Mouse (Mus musculus): ENCODE results near the gene Cd63. TPM values are rescaled to one million over a fixed set of nuclear protein-coding genes. Genes with fewer than 3 reads are reported as not detected.

Cd63 gene
- polyA plus RNA-seq, 1 experiment from 2014 or later: 674 TPM

- H3K36me3 ChIP-seq: no peaks in the 10 kb centered on the region
- no peak for ATAC-seq (ENCODE audit: insufficient number of reproducible peaks, insufficient read depth, low FRiP score, low TSS enrichment, low read depth)
- no peak overlapping the region for H3K27ac ChIP-seq
- no peak overlapping the region for H3K9ac ChIP-seq
- H3K9me3 ChIP-seq: no peaks in the 10 kb centered on the region
- H3K4me3 ChIP-seq: no peak overlapping the region
- WGBS: 80% methylated on average over 2 of the region's 2 CpGs
- no peak overlapping the region for H3K4me2 ChIP-seq
- peaks cover 88% of the 10 kb centered on the region for H3K27me3 ChIP-seq
- peaks cover 7% of the 10 kb centered on the region; the same call in 1 of the 2 replicates for H3K4me1 ChIP-seq
These were observed 30.7 kb downstream of the Cd63 start for GRCm38 (mm10) chr10:128931441-128931840.

DNA sequence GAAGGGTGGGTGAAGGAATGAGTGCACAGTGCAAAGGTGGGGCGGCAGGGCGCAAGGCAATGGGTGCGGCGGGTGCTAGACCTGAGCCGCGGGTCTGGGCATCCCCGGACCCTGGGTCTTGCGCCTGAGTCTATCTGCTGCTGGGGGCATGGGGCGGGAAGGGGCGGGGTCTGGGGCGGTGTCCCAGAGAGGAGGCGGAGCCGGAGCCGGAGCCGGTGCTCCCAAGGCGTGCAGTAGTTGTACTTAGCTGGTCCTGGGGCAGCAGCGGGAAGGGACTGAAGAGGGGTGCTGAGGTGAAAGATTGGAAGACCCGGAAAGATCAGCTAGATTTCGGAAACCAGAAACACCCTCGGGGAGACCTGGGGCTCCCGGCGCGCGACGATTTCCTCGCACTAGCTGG lies 32.8 kb downstream of the Cd63 start, which contains the start of gene Itga7:
TSS of gene Itga7 (plus strand) at position 245 of the 400 bp plus-strand sequence.
- Histone ChIP-seq H3K4me2 (peak within 1 kb of the TSS; percentile 81), H3K4me1 (peaks cover 7% of the 10 kb centered on the region; the same call in 1 of the 2 replicates), H3K27ac (no peak within 1 kb of the TSS)

GRCm38 (mm10) chr10:128933976-128934721 lies 33.4 kb downstream of the Cd63 start:
- peaks cover 7% of the 10 kb centered on the region; the same call in 1 of the 2 replicates for H3K4me1 ChIP-seq
- H3K27ac ChIP-seq: no peak overlapping the region
- peaks cover 80% of the 10 kb centered on the region for H3K27me3 ChIP-seq
- H3K9ac ChIP-seq: peak overlapping the region; percentile 58
- WGBS: 2% methylated on average over 21 of the region's 21 CpGs
- ATAC-seq (ENCODE audit: insufficient number of reproducible peaks, insufficient read depth, low FRiP score, low TSS enrichment, low read depth): no peak
- no peaks in the 10 kb centered on the region for H3K36me3 ChIP-seq
- peak overlapping the region; percentile 48 for H3K4me3 ChIP-seq
- H3K9me3 ChIP-seq: no peaks in the 10 kb centered on the region
- peak overlapping the region; percentile 81 for H3K4me2 ChIP-seq

More for the DNA sequence above, 32.8 kb downstream of the Cd63 start, which contains the start of gene Itga7:
- no peaks in the 10 kb centered on the region for H3K9me3 ChIP-seq
- 1% methylated on average over 26 of the region's 26 CpGs for WGBS
- peak; percentile 44 for ATAC-seq (ENCODE audit: insufficient number of reproducible peaks, insufficient read depth, low FRiP score, low TSS enrichment, low read depth)
- H3K4me3 ChIP-seq: peak within 1 kb of the TSS; percentile 48
- peak within 1 kb of the TSS; percentile 58 for H3K9ac ChIP-seq
- no peaks in the 10 kb centered on the region for H3K36me3 ChIP-seq
- H3K27me3 ChIP-seq: peaks cover 86% of the 10 kb centered on the region

- H3K4me3 ChIP-seq: no peak overlapping the region
- no peak for ATAC-seq (ENCODE audit: insufficient number of reproducible peaks, insufficient read depth, low FRiP score, low TSS enrichment, low read depth)
- H3K9ac ChIP-seq: no peak overlapping the region
- H3K36me3 ChIP-seq: no peaks in the 10 kb centered on the region
- H3K4me1 ChIP-seq: peaks cover 7% of the 10 kb centered on the region; the same call in 1 of the 2 replicates
- peaks cover 72% of the 10 kb centered on the region for H3K27me3 ChIP-seq
- H3K27ac ChIP-seq: no peak overlapping the region
- H3K9me3 ChIP-seq: no peaks in the 10 kb centered on the region
- WGBS: 54% methylated on average over 7 of the region's 7 CpGs
- no peak overlapping the region for H3K4me2 ChIP-seq
These were observed 34.4 kb downstream of the Cd63 start for GRCm38 (mm10) chr10:128934997-128935787.

GRCm38 (mm10) chr10:128935826-128936440 lies 35.1 kb downstream of the Cd63 start:
- Histone ChIP-seq H3K4me2 (no peak overlapping the region), H3K27ac (no peak overlapping the region), H3K36me3 (no peaks in the 10 kb centered on the region), H3K9ac (no peak overlapping the region), H3K4me3 (no peak overlapping the region), H3K4me1 (peaks cover 7% of the 10 kb centered on the region; the same call in 1 of the 2 replicates), H3K27me3 (peaks cover 67% of the 10 kb centered on the region), H3K9me3 (no peaks in the 10 kb centered on the region)
- WGBS: 72% methylated on average over 8 of the region's 8 CpGs
- ATAC-seq (ENCODE audit: insufficient number of reproducible peaks, insufficient read depth, low FRiP score, low TSS enrichment, low read depth): no peak

DNA sequence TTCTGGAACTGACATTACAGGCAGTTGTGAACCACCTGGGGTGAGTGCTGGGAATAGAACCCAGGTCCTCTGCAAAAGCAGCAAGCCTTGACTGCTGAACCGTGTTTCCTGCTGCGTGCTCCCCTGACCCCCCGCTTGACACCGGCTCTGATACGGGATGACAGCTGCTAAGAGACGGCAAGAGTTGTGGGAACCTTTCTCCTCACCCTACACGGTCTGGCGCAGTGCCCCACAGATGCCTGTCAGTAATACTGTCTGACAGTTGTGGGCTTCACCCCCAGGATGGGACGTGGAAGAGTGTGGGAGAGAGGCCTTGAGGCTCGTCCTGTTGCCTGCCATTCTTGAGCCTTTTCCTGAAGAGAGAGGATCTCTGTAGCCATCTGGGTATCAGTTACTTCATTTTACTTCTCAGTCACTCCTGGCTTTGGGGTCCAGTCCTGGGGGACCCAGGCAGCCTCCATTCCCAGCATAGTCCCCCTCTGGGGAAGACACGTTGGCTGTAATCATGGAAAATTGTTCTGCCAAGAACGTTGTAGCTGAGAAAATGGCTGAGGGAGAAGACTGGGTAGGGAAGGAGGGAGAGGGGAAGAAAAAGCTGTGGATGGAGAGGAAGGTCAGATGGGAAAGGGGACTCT lies 37.1 kb downstream of the Cd63 start:
- Histone ChIP-seq H3K9ac (no peak overlapping the region), H3K4me3 (no peak overlapping the region), H3K9me3 (no peaks in the 10 kb centered on the region), H3K4me2 (no peak overlapping the region), H3K36me3 (no peaks in the 10 kb centered on the region), H3K4me1 (peaks cover 7% of the 10 kb centered on the region; the same call in 1 of the 2 replicates), H3K27me3 (peaks cover 47% of the 10 kb centered on the region), H3K27ac (no peak overlapping the region)
- 59% methylated on average over 12 of the region's 12 CpGs for WGBS
- ATAC-seq (ENCODE audit: insufficient number of reproducible peaks, insufficient read depth, low FRiP score, low TSS enrichment, low read depth): no peak

- Histone ChIP-seq H3K4me2 (no peak overlapping the region), H3K9ac (no peak overlapping the region), H3K4me1 (peaks cover 7% of the 10 kb centered on the region; the same call in 1 of the 2 replicates), H3K9me3 (no peaks in the 10 kb centered on the region), H3K36me3 (no peaks in the 10 kb centered on the region), H3K27ac (no peak overlapping the region), H3K27me3 (peaks cover 42% of the 10 kb centered on the region), H3K4me3 (no peak overlapping the region)
- 84% methylated on average over 9 of the region's 9 CpGs for WGBS
- no peak for ATAC-seq (ENCODE audit: insufficient number of reproducible peaks, insufficient read depth, low FRiP score, low TSS enrichment, low read depth)
These were observed 37.7 kb downstream of the Cd63 start for GRCm38 (mm10) chr10:128938457-128938856.

DNA sequence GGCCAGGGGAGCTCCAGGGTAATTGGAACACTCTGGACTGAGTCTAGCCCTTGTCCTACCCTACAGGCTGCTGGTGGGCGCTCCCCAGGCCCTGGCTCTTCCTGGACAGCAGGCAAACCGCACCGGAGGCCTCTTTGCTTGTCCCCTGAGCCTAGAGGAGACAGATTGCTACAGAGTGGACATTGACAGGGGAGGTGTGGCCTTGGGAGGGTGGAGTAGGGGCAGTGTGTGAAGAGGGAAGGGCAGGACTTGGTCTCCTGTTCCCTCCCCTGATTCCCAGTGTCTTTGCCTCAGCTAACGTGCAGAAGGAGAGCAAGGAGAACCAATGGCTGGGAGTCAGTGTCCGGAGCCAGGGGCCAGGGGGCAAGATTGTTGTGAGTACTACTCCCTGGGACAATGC lies 38.2 kb downstream of the Cd63 start:
- ATAC-seq (ENCODE audit: insufficient number of reproducible peaks, insufficient read depth, low FRiP score, low TSS enrichment, low read depth): no peak
- WGBS: 49% methylated on average over 5 of the region's 5 CpGs
- no peak overlapping the region for H3K4me3 ChIP-seq

GRCm38 (mm10) chr10:128940475-128941061 lies 39.8 kb downstream of the Cd63 start:
- no peak overlapping the region for H3K27ac ChIP-seq
- ATAC-seq (ENCODE audit: insufficient number of reproducible peaks, insufficient read depth, low FRiP score, low TSS enrichment, low read depth): no peak
- 79% methylated on average over 10 of the region's 10 CpGs for WGBS
- H3K4me2 ChIP-seq: no peak overlapping the region
- H3K4me1 ChIP-seq: no peaks in the 10 kb centered on the region
- H3K27me3 ChIP-seq: peaks cover 20% of the 10 kb centered on the region
- H3K9ac ChIP-seq: no peak overlapping the region
- H3K36me3 ChIP-seq: no peaks in the 10 kb centered on the region
- H3K4me3 ChIP-seq: no peak overlapping the region
- H3K9me3 ChIP-seq: no peaks in the 10 kb centered on the region

More for the DNA sequence above, 38.2 kb downstream of the Cd63 start:
- Histone ChIP-seq H3K36me3 (no peaks in the 10 kb centered on the region), H3K27me3 (peaks cover 36% of the 10 kb centered on the region), H3K4me2 (no peak overlapping the region), H3K9me3 (no peaks in the 10 kb centered on the region), H3K27ac (no peak overlapping the region), H3K9ac (no peak overlapping the region), H3K4me1 (peaks cover 5% of the 10 kb centered on the region; the same call in 1 of the 2 replicates)

GRCm38 (mm10) chr10:128945675-128946074 lies 44.9 kb downstream of the Cd63 start:
- no peaks in the 10 kb centered on the region for H3K27me3 ChIP-seq
- no peaks in the 10 kb centered on the region for H3K4me1 ChIP-seq
- no peak overlapping the region for H3K27ac ChIP-seq
- no peak for ATAC-seq (ENCODE audit: insufficient number of reproducible peaks, insufficient read depth, low FRiP score, low TSS enrichment, low read depth)
- 18% methylated on average over 3 of the region's 3 CpGs for WGBS
- H3K4me2 ChIP-seq: no peak overlapping the region
- no peak overlapping the region for H3K4me3 ChIP-seq
- no peaks in the 10 kb centered on the region for H3K36me3 ChIP-seq
- no peaks in the 10 kb centered on the region for H3K9me3 ChIP-seq
- no peak overlapping the region for H3K9ac ChIP-seq

DNA sequence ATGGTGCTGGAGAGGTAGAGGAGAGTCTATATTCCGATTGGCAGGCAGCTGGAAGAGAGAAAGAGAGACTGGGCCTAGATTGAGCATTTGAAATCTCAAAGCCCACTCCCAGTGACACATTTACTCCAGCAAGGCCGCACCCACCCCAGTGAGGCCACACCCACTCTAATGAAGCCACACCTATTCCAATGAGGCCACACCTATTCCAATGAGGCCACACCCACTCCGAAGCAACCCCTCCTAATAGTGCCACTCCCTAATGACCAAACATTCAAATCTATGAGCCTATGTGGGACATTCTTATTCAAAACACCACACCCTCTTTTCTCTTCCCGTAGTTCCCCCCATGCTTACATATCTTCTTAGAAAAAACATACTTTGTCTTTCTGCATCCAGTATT lies 46.7 kb downstream of the Cd63 start:
- Histone ChIP-seq H3K4me2 (no peak overlapping the region), H3K27me3 (no peaks in the 10 kb centered on the region), H3K27ac (no peak overlapping the region), H3K9me3 (no peaks in the 10 kb centered on the region), H3K4me3 (no peak overlapping the region), H3K9ac (no peak overlapping the region), H3K36me3 (no peaks in the 10 kb centered on the region), H3K4me1 (no peaks in the 10 kb centered on the region)
- ATAC-seq (ENCODE audit: insufficient number of reproducible peaks, insufficient read depth, low FRiP score, low TSS enrichment, low read depth): no peak
- 90% methylated on average over 4 of the region's 4 CpGs for WGBS
